Mouse (Mus musculus) forebrain, embryonic 10.5 days (tissue): ENCODE results near the gene Epas1. TPM values are rescaled to one million over a fixed set of nuclear protein-coding genes. Genes with fewer than 3 reads are reported as not detected.

ENCODE experiments used
- DNase-seq: peaks from one replicate; pipeline ENCODE4 v3.0.0-alpha.2; 2017; ENCODE audit warnings: low spot score; ENCODE audit errors: extremely low spot score
- H3K27ac ChIP-seq: fragments of 300-500 bp; sonication (generic); 2 replicates; pipeline ENCODE4 v1.5.1; 2016; ENCODE audit warnings: mild to moderate bottlenecking
- H3K27me3 ChIP-seq: fragments of 300-500 bp; sonication (generic); 2 replicates; pipeline ENCODE4 v1.6.1; 2016; ENCODE audit warnings: mild to moderate bottlenecking; ENCODE audit not compliant: poor library complexity, severe bottlenecking
- H3K36me3 ChIP-seq: fragments of 300-500 bp; sonication (generic); replicated peaks from 2 replicates; pipeline ENCODE4 v1.6.1; 2016; ENCODE audit warnings: mild to moderate bottlenecking, moderate library complexity
- H3K4me1 ChIP-seq: fragments of 300-500 bp; sonication (generic); 2 replicates; pipeline ENCODE4 v1.6.1; 2016
- H3K4me3 ChIP-seq: fragments of 300-500 bp; sonication (generic); 2 replicates; pipeline ENCODE4 v1.5.1; 2016; ENCODE audit warnings: mild to moderate bottlenecking, moderate library complexity
- H3K9me3 ChIP-seq: fragments of 300-500 bp; sonication (generic); 2 replicates; pipeline ENCODE4 v1.6.1; 2016; ENCODE audit warnings: mild to moderate bottlenecking, moderate library complexity
- WGBS: fragments of 180-500 bp; shearing (Covaris S2); methylation state at CpG from one replicate; pipeline ENCODE4 v1.1.7; 2016; 5-methylcytosine and 5-hydroxymethylcytosine counted together
- polyA plus RNA-seq: library from polyadenylated mRNA; unstranded; fragments of >200 nt; fragmentation: Nextera tagmentation; extraction: Ambion mirVana; gene quantifications from 2 replicates; pipeline ENCODE4 v1.2.1, GENCODE M21; 2016

Gene Epas1
- polyA plus RNA-seq, 1 experiment from 2014 or later, result 1.9 TPM

GRCm38 (mm10) chr17:86781755-86782400 is 28.4 kb downstream of the Epas1 start:
- H3K4me3 ChIP-seq, result no peak overlapping the region
- H3K27me3 ChIP-seq, result no peaks in the 10 kb centered on the region
- DNase-seq, result no peak
- H3K27ac ChIP-seq, result no peak overlapping the region
- H3K4me1 ChIP-seq, result peaks cover 24% of the 10 kb centered on the region
- H3K9me3 ChIP-seq, result no peaks in the 10 kb centered on the region
- no peaks in the 10 kb centered on the region for H3K36me3 ChIP-seq
- WGBS, result 93% methylated on average over 12 of the region's 12 CpGs

- no peak overlapping the region for H3K4me3 ChIP-seq
- no peaks in the 10 kb centered on the region for H3K36me3 ChIP-seq
- DNase-seq, result no peak
- H3K27ac ChIP-seq, result no peak overlapping the region
- no peaks in the 10 kb centered on the region for H3K9me3 ChIP-seq
- no peaks in the 10 kb centered on the region for H3K27me3 ChIP-seq
- WGBS, result 82% methylated on average over 10 of the region's 10 CpGs
- peaks cover 33% of the 10 kb centered on the region for H3K4me1 ChIP-seq
Measured at GRCm38 (mm10) chr17:86784405-86784977, 31.0 kb downstream of the Epas1 start.

- 58% methylated on average over 7 of the region's 7 CpGs for WGBS
- no peak for DNase-seq
- no peak overlapping the region for H3K4me3 ChIP-seq
- H3K4me1 ChIP-seq, result peaks cover 28% of the 10 kb centered on the region
- no peaks in the 10 kb centered on the region for H3K9me3 ChIP-seq
- no peak overlapping the region for H3K27ac ChIP-seq
- no peaks in the 10 kb centered on the region for H3K36me3 ChIP-seq
- H3K27me3 ChIP-seq, result no peaks in the 10 kb centered on the region
Measured at GRCm38 (mm10) chr17:86785612-86786011, 32.1 kb downstream of the Epas1 start.

GRCm38 (mm10) chr17:86786496-86786895 is 33.0 kb downstream of the Epas1 start:
- no peaks in the 10 kb centered on the region for H3K27me3 ChIP-seq
- H3K4me1 ChIP-seq, result peaks cover 26% of the 10 kb centered on the region
- no peak for DNase-seq
- no peaks in the 10 kb centered on the region for H3K36me3 ChIP-seq
- H3K27ac ChIP-seq, result no peak overlapping the region
- 88% methylated on average over 7 of the region's 7 CpGs for whole genome bisulfite sequencing
- no peak overlapping the region for H3K4me3 ChIP-seq
- no peaks in the 10 kb centered on the region for H3K9me3 ChIP-seq

GRCm38 (mm10) chr17:86787805-86788204 is 34.3 kb downstream of the Epas1 start:
- DNase-seq, result no peak
- Histone ChIP-seq H3K4me3 (no peak overlapping the region), H3K4me1 (peaks cover 26% of the 10 kb centered on the region), H3K36me3 (no peaks in the 10 kb centered on the region), H3K9me3 (no peaks in the 10 kb centered on the region), H3K27me3 (no peaks in the 10 kb centered on the region), H3K27ac (no peak overlapping the region)
- WGBS, result 79% methylated on average over 7 of the region's 7 CpGs

- Histone ChIP-seq H3K9me3 (no peaks in the 10 kb centered on the region), H3K4me3 (no peak overlapping the region), H3K4me1 (peaks cover 26% of the 10 kb centered on the region), H3K36me3 (no peaks in the 10 kb centered on the region), H3K27me3 (no peaks in the 10 kb centered on the region), H3K27ac (no peak overlapping the region)
- no peak for DNase-seq
- 88% methylated on average over 6 of the region's 6 CpGs for WGBS
Measured at GRCm38 (mm10) chr17:86788316-86788715, 34.8 kb downstream of the Epas1 start.

GRCm38 (mm10) chr17:86791925-86792324 is 38.4 kb downstream of the Epas1 start:
- no peak overlapping the region for H3K4me3 ChIP-seq
- no peaks in the 10 kb centered on the region for H3K27me3 ChIP-seq
- no peak for DNase-seq
- H3K27ac ChIP-seq, result no peak overlapping the region
- peaks cover 11% of the 10 kb centered on the region for H3K4me1 ChIP-seq
- H3K36me3 ChIP-seq, result no peaks in the 10 kb centered on the region
- H3K9me3 ChIP-seq, result no peaks in the 10 kb centered on the region
- 93% methylated on average over 8 of the region's 8 CpGs for WGBS

- WGBS, result 86% methylated on average over 5 of the region's 5 CpGs
- H3K9me3 ChIP-seq, result no peaks in the 10 kb centered on the region
- no peaks in the 10 kb centered on the region for H3K36me3 ChIP-seq
- peaks cover 11% of the 10 kb centered on the region for H3K4me1 ChIP-seq
- no peaks in the 10 kb centered on the region for H3K27me3 ChIP-seq
- no peak overlapping the region for H3K4me3 ChIP-seq
- no peak for DNase-seq
- no peak overlapping the region for H3K27ac ChIP-seq
Measured at GRCm38 (mm10) chr17:86795773-86796172, 42.3 kb downstream of the Epas1 start.

GRCm38 (mm10) chr17:86797031-86797430 is 43.5 kb downstream of the Epas1 start:
- DNase-seq, result no peak
- Histone ChIP-seq H3K9me3 (no peaks in the 10 kb centered on the region), H3K36me3 (no peaks in the 10 kb centered on the region), H3K27me3 (no peaks in the 10 kb centered on the region), H3K4me3 (no peak overlapping the region), H3K27ac (0 out of 2 replicates have a peak overlapping the region, but pooled peaks have one; percentile 30), H3K4me1 (peaks cover 18% of the 10 kb centered on the region)
- WGBS, result 96% methylated on average over 13 of the region's 13 CpGs

- peaks cover 23% of the 10 kb centered on the region for H3K4me1 ChIP-seq
- 0 out of 2 replicates have a peak overlapping the region, but pooled peaks have one; percentile 30 for H3K27ac ChIP-seq
- H3K27me3 ChIP-seq, result no peaks in the 10 kb centered on the region
- no peaks in the 10 kb centered on the region for H3K9me3 ChIP-seq
- no peak for DNase-seq
- H3K36me3 ChIP-seq, result no peaks in the 10 kb centered on the region
- 74% methylated on average over 8 of the region's 8 CpGs for WGBS
- no peak overlapping the region for H3K4me3 ChIP-seq
Measured at GRCm38 (mm10) chr17:86798460-86798859, 45.0 kb downstream of the Epas1 start.

GRCm38 (mm10) chr17:86798951-86799350 is 45.5 kb downstream of the Epas1 start:
- Histone ChIP-seq H3K4me1 (peaks cover 23% of the 10 kb centered on the region), H3K36me3 (no peaks in the 10 kb centered on the region), H3K4me3 (no peak overlapping the region), H3K27me3 (no peaks in the 10 kb centered on the region), H3K27ac (no peak overlapping the region), H3K9me3 (no peaks in the 10 kb centered on the region)
- no peak for DNase-seq
- 84% methylated on average over 11 of the region's 11 CpGs for WGBS

GRCm38 (mm10) chr17:86800535-86800934 is 47.0 kb downstream of the Epas1 start:
- Histone ChIP-seq H3K27ac (no peak overlapping the region), H3K4me3 (no peak overlapping the region), H3K27me3 (no peaks in the 10 kb centered on the region), H3K4me1 (peaks cover 23% of the 10 kb centered on the region), H3K9me3 (no peaks in the 10 kb centered on the region), H3K36me3 (no peaks in the 10 kb centered on the region)
- 83% methylated on average over 12 of the region's 12 CpGs for WGBS
- no peak for DNase-seq

GRCm38 (mm10) chr17:86801213-86801815 is 47.8 kb downstream of the Epas1 start:
- WGBS, result 88% methylated on average over 11 of the region's 11 CpGs
- H3K9me3 ChIP-seq, result no peaks in the 10 kb centered on the region
- H3K4me3 ChIP-seq, result no peak overlapping the region
- H3K27me3 ChIP-seq, result no peaks in the 10 kb centered on the region
- peak overlapping the region; percentile 51 for H3K27ac ChIP-seq
- no peaks in the 10 kb centered on the region for H3K36me3 ChIP-seq
- peaks cover 23% of the 10 kb centered on the region for H3K4me1 ChIP-seq
- no peak for DNase-seq
